Mouse (Mus musculus): ENCODE data around the gene Usp44.
"Not testable (repeated sequence)": the region's sequence is repeated elsewhere in the genome, so short reads cannot be mapped to it uniquely, and the experiment has no call there.

The Usp44 gene

DNA sequence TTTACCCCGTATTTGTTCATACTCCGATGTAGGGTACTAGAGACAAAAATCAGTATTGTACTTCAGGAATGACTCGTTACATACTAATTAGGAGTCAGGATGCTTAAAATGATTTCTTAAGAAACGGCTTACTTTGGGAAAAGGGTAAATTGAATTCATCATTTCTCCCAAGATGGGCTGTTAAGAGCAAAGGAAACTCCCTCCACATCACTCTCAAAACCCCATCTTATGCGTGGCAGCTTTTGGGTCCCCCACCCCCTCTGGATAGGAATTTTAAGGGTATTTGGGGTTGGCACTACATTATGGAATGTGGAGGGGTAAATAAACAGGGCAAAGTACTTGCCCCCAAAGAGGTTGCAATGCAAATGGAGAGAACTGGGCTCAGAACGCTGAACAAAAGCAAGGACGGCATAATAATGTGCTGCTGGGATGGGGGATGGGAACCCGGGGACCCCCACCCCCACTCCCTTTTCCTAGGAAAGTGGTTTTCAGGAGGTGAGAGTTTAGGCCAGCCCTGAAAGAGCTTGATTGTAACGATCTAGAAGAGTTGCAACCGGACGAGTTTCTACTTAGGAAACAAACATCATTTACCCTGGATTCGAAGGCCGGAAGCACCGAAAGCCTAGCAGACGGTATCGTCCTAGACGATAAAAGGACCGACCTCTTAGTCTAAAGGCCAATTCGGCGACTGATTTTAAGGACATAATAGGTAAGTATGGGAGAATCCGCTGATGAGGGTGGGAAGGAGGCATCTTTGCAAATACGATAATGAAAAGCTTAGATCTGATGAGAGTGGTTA lies at the start of gene Usp44:
Gene Usp44, plus strand, starts transcription at position 625 of the 799 bp plus-strand sequence.
- no peak for DNase-seq

DNA sequence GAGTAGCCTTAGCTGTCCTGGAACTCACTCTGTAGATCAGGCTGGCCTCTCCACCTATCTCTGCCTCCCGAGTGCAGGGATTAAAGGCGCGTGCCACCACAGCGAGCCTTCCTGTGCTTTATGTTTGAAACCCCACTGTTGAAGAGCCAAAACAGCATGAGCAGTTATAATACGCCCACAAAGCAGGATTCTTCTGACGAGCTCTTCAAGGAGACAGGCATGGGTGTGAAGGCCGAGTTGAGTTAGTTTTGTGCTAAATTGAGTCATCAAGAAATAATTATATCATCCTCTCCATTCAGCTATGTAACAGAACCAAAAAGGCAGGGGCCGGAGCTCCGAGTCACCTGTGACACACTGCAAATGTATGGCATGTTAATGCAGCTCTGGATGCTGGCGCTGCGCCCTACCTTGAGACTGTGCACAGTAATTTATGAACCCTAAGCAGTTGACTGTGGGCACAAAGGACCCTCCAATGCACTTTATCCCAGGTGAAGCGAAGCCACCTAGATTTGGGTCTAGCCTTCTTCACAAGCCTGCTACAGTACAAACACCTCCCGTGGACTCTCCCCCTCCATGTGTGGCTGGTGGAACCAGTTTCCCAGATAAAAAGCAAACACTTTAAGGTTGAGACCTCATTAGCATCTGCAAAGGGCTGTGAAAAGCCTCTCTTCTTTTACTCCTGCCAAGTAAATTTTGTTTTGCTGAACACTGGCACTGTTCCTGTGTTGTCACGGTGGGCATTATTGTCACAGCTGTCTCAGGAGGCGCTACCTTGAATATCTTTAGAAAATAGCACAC lies 47.9 kb upstream of the Usp44 start:
- no peak for DNase-seq

DNA sequence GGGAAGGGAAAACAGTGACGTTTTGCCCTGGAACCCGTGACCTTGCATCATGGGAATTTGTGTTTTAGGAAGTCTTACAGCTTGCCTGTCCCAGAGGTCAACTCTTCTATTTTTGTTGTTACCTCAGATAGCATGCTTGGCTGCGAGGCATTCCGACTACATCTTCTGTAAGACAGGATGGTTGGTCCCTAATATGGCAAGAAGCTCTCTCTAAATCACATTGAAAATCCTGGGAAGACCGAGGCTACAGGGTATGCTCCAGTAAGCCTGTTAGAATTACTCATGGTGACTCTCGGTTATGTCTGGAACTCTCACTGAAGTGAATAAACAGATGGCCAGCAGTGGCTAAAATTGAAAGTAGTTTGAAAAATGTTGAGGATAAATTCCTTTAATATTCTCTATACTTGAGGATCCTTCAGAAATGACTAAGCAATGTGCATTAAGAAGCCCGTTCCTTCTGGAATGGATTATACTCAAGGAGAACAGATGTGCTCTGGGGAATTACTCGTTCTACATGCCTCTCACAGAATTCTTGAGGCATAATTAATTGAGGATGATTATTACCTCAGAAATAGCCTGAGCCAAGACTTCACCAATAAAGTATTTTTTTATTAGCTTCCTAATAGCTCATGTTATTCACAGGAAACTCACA lies 31.5 kb upstream of the Usp44 start:
- DNase-seq, result no peak

DNA sequence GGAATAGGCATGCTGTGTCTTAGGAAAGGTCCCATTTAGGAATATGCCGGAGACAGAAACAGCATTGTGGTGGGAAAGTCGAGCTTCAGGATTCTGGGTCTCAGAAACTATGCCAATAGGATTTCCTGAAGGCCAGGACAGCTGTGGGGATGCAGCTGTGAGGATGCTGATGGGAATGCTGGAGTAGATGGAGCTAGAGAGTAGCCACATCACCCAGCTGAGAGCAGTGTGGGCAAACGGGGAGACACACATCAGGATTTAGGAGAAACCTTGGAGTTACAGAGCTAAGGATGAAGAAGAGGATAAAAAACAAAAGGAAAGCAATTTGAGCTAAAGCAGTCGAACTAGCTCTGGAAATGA lies 31.0 kb upstream of the Usp44 start:
- DNase-seq, result no peak

DNA sequence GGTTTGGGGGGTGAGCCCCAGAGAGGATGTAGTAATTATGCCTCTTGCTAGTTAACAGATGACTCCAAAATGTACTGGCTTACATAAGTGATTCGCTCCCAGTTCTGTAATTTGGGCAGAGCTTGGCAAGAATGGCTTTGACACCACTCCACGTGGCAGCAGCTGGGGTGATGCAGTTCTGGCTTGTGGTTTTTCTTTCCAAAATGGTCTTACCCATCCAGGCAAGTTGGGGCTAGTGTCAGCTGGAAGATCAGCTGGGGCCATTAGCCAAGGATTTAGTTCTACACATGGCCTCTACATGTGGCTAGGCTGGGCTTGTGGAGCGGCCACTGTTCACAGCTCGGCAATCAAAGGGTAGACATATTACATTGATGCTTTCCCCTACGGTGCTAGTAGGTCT lies 30.5 kb upstream of the Usp44 start:
- no peak for DNase-seq

DNA sequence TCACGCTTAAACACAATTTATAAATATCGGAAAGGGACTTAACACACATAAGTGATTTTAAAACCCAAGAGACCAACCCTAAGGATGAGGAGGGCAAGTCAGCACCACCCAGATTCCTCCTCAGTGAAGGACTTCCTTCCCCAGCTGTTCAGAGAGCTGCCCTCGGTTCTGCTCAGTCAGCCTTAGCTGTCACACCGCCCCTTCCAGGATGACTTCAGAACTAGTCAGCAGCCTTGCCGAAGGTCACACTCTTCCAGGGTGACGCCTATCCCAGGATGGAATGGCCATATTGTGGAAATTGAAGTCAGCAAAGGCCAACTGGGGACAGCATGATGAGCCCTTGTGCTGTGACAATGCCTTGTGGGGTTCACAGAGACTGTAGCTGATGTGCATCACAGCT lies 28.2 kb upstream of the Usp44 start:
- no peak for DNase-seq

DNA sequence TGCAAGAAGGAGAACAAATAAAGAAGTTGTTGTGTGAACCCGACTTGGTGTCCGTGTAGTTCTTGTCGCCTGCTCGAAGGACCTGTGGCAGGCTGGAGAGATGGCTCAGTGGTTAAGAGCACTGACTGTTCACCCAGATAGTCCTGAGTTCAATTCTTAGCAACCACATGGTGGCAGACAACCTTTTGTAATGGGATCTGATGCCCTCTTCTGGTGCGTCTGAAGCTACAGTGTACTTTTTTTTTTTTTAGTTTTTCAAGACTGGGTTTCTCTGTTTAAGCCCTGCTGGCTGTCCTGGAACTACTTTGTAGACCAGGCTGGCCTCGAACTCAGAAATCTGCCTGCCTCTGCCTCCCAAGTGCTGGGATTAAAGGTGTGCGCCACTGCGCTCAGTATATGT lies 21.9 kb upstream of the Usp44 start:
- DNase-seq, result not testable (repeated sequence)

DNA sequence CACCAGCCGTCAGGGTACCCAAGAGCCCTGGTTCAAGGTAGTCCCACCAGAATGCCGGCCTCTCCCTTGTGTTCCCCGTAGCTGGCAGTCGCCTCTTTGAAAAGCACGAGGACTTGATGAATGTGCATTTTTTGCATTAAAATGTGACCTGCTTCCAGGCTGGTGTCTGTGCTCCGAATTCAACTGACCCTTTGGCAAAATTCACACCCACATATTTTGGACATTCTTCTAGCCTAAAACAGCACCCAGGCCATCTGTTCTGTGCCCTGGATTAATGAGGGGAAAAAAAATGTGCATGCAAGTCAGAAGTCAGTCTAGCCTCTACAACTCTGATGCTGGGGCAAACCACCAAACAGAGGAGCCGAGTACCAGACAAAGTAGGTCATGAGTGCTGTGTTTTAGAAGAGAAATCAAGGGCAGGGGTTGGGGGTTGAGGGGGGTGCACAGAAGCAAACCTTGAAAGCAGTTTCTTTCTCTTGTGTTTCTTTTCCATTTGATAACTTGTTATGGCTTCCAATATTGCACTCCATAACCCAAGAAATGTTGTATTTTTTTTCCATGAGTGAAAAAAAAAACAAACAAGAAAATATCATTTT lies 20.7 kb upstream of the Usp44 start:
- no peak for DNase-seq

DNA sequence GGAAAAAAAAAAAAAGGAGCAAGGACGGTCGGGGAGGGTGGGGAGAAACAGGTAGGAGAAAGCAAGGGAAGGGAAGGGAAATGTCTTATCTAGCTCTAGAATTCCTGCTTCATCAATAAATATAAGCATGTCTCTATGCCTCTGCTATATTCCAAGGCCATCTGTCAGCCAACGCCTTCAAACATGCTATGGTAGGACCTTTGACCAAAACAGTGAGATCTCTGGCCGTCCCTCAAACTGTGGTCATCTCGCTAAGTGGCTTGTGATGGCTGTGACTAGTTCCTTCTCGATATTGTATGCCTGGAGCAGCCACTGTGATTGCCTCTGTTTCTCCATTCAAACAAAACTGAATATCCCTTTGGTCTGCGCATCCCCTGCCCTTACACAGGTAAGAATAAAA lies 19.3 kb upstream of the Usp44 start:
- DNase-seq, result peak; percentile 55

DNA sequence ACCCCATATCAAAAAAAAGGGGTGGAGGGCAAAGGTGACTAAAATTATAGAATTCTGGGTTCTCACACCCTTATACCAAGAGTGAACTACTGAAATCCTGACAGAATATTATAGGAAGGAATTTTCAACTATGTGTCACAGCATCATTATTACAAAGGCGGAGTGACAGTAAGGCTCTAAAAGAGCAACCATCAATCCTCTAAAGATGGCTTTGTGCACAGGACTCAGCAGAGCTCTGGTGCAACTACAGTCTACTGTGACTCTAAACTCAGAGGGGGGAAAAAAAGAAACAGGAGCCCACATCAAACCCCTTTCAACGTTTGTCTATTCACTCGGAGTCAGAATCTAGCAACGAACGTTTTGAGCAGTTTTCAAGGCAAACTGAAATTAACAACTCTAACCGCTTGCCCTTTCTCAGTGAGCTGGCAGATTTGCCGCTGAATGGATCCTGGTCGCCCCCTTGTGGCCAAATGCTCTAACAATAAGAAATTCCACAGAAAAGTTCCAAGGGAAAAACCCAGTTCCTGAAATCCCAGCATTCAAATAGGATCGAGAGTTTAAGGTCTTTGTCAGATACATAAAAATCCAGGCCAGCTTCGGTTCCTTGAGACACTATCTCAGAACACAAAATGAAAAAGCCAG lies 18.5 kb upstream of the Usp44 start:
- peak; percentile 87 for DNase-seq

DNA sequence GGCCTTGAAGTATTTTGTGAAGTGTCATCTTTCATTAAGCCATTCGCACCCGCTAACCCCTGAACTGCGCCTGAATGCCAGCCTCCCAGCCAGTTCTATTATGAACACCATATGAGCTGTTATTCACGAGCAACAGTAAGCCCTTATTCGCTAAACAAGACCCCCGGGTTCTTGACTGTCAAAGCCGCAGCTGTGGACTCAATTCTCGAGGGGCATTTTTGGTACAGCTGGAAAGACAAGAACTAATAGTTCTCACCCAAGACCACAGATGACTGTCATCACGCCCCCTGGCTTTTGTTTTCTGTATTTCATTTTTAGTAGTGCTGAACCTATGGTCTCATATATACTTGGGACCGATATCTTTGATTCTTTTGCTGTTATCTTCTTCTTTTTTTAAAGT lies 17.6 kb upstream of the Usp44 start:
- peak; percentile 28 for DNase-seq

DNA sequence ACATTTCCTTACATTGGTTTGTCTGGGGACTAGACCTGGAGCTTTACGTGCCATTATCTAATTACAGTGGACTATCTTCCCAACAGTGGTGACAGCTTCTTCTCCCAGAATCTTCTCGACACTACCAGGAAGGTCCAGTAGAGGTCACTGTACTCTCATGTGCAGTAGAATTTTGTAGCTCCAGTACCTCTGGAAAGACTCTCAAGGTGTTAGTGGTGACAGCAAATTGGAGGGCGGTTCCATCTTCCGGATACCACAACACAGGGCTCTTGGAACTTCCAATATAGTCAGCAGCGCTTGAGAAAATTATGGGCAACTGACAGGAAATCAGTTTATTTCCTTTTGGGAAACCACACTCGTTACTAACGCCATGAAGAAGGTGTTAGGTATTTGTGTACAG lies 12.7 kb upstream of the Usp44 start:
- DNase-seq, result peak; percentile 80

DNA sequence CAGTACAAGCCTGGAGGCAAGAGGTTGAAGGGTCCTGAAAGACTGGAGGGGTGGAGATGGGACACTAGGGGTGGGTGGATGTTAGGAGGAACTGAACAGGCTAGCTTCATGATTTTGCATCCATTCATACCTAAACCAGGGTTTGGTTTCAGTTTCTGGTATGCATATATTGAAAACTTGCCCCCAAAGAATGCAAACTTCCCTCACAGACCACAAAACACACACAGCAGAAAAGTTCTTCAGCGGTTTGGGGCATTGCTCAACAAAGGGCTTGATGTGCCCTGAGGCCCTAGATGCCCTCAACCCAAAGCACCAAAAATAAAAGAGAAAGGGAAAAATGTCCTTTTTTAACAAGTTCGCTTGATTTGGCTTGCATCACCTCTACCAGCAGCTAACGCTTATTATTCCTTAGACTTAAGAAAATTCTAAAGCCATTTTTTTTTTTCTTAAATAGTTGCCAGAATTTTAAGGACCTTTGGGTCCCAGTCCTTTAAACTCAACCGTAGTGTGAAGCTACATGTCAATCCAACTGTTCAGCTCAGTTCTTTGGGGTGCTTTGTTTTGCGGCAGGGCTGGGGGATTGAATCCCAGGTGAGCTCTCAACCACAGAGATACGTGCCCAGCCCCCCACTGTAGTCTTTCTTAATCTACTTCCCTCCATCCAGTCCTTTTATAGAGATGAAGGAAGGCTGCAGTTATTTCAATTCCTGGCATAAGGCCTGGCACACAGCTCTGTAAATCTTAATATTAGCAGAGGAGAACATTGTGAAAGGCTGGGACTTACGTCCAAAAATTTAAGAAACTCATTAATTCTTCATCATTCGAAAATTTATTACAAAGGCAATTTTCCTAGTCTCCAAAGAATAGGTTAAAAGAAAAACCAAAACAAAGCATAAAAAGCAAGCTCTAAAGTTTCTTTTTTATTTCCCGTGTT lies 1.2 kb upstream of the Usp44 start:
- no peak for DNase-seq

DNA sequence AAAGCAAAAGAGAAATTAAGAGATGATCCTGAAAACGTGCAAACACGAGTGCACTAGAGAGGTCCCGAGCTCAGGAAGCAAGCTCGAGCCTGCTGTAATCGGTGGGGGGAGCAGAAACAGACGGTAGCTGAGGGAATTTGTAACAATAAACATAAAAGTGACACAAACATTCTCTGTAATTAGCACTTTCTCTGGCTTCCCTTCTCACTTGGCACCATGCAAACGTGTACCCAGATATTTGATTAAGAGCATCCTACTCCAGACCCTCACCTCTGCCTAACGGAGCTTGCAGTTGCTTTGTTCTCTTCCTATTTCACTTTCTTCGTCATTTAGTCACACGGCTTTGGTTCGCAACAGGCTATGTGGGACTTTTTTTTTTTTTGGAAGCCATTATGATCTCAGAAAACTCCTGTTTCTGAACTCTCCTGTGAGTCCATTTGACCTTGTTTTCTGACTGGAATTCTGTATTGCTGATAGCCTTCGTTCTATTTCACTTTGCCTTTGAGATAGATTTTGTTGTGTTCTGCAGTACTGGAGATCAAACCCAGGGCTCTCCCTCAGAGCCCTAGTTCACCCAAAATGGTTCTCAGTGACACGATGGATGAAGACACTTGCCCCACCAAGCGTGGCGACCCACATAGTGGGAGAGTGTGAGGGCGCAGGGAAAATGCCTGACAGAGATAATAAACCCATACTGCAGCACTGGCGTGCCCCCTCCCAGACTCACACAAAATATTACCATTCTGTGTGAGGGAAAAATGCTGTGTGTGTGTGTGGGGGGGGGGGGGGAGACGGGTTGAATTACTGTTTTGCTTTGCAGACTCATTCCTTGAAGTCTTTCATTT lies 597 bp downstream of the Usp44 start:
- no peak for DNase-seq

DNA sequence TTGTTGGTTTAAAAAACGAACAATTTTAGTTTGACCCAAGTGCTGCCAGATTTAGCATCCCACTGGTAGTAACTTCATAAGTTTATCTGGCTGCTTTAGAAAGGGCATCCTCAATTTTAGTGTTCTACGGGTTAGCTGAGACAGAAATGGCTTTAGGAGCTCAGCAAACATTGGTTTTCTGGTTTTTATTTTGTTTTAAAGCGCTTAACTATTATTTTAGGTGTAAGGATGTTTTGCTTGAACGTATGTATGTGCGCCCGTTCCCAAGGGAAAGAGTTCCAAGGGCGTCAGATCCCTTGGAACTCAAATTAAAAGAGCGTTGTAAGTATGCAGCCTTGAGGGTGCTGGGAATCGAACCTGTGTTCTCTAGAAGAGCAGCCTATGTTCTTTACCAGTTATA lies 1.5 kb downstream of the Usp44 start:
- no peak for DNase-seq

DNA sequence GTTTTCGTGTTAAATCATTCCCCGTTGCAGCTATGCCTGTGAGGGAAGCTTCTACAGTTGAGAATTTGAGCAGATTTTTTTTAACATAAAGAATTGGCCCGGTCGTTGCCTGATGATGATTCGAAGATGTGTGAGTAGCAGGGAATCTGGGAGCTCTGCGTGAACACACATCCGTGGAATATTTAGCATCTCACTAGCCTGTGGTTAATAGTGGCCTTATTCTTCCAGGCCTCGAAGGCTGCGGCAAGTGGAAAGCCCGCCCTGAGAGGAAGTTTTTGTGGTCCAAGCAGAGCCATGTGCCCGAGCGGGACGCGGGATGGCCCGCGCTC lies 2.0 kb downstream of the Usp44 start:
- no peak for DNase-seq

DNA sequence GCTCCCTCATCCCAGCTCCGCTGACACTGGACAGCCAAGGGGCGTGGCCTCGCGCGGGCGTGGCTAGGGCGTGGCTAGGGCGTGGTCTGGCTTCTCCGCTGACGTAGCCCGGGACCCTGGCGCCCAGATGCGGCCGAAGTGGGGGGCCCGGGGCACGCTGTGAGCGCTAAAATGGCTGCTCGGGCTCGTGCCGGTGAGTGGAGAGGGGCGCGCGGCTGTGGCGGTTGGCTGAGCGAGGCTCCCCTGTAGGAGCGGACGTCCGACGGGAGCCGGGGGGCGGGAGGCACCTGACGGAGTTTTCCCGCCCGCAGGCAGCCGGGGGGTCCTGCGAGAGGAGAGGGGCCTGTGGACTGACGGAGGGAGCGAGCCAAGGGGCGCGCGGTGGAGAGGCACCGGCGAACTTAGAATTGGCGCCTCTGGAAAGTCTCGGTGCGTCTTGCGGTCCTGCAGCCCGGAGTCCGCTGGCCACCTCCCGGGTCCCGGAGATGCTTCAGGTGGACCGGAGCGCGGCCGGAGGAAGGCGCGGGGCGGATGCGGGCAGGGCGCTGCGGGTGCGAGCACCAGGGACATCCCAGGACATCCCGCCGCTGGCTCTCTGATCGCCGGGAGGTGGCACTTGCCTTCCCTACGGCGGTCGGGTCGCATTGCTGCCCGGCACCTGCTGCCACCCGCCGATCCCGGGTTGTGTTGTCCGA lies 2.5 kb downstream of the Usp44 start:
- DNase-seq, result peak; percentile 73

DNA sequence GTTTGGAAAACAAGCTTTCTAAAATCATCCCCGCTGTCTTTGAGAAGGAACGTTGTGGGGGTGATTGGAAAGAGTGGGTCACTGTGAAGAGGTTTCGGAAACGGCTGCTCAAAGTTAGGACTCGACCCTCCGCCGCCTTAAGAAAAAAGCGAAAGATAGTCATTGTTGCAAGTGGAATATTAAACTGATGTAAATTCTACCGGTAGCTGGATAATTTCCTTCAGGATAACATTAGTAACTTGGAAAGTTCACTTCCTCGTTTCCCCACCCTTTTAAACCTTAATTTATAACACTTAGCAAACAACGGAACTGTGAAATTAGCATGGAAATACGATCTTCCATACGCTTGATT lies 3.0 kb downstream of the Usp44 start:
- no peak for DNase-seq

DNA sequence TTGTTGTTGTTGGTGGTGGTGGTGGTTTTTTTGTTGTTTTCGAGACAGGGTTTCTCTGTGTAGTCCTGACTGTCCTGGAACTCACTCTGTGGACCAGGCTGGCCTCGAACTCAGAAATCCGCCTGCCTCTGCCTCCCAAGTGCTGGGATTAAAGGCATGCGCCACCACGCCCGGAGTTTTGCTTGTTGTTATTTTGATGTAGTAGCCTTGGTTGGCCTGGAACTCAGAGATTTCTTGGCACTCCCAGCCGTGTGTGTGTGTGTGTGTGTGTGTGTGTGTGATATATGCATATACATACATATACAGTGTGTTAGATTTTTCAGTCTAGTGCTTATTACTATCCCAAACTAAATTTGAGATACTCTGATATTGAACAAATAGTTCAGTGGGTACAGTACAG lies 3.8 kb downstream of the Usp44 start:
- DNase-seq, result not testable (repeated sequence)

DNA sequence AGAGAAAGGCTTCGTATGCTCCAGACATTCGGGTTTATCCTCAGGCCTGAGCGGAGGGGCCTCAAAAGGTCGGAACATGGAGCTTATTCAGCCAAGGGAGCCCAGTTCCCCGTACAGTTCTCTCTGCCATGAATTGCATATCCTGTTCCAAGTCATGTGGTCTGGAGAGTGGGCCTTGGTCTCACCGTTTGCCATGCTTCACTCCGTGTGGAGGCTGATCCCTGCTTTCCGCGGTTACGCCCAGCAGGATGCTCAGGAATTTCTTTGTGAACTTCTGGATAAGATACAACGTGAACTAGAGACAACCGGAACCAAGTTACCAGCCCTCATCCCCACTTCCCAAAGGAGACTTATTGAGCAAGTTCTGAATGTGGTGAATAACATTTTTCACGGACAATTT lies 15.4 kb downstream of the Usp44 start:
- DNase-seq, result no peak

DNA sequence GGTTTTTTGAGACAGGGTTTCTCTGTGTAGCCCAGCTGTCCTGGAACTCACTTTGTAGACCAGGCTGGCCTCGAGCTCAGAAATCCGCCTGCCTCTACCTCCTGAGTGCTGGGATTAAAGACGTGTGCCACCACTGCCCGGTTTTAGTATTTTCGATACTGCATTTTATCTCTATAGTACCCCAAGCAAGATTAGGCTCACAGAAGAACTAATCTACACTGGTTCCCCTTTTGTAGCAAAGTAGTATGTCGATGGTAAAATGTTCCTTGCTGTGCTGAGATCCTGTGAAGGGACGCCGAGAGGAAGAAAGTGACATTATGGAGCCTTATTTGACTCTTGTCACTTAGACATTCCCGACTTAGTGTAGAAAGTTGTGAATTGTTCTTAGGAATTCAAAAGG lies 23.8 kb downstream of the Usp44 start:
- DNase-seq, result no peak

All from lung, postnatal 10 days (tissue).